Mouse (Mus musculus): ENCODE measurements around the gene Cbx3.

DNA sequence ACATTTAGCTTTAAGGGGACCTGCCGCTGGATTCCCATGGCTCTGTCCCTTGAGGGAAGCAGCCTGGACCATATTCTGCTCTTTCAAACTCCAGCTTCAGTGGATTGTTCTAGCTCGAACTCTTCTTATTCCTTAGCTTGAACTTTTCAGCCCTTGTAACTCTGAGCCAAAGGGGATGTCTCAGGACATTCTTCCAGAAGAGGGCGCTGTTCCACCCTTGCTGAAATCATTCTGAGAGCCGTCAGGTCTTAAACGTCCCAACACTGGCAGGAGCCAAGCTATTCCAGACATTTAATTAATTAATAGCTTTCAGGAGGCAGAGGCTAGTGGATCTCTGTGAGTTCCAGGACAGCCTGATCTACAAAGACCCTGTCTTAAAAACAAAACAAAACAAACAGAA, 39.9 kb downstream of the Cbx3 start:
- TF ChIP-seq FLI1 (IDR thresholded peaks at IDR 0.05; ENCODE audit: low read length) (no peak), GATA1 (IDR thresholded peaks at IDR 0.05; ENCODE audit: borderline replicate concordance, low read length) (no peak)

All from megakaryocyte, embryonic 14.5 days (primary cell).